Mouse (Mus musculus): ENCODE results near the gene Gramd1b.

The Gramd1b gene

DNA sequence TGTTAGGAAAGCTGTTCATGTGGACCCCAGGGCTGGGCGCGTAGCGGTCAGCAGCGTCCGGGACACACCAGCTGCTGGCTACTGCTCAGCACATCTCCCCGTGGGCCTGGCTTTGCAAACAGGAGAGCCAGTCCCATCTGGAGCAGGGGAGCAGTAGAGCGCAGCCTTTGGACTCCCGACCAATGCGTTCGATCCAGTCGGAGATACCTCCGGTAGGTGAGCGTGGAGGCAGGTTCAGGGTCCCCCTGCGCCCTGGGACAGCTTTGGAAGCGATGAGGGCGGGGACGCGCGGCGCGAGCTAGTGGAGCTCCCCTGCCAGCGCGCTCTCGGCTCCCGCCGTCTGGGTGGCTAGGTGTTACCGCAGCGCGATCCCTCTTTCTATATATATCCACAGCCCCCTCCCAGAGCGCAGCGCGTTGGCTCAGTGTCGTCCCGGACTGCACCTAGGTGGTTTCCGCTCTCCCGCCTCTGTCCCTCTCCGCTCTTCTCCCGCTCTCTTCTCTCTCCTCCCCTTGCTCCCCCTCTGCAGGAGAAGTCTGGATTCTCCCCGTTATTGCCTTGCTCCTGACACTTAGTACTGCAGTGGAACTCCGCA is at the start of gene Gramd1b:
Gramd1b (minus strand) TSS at position 357 of the 595 bp plus-strand sequence.
- DNase-seq, result no peak

DNA sequence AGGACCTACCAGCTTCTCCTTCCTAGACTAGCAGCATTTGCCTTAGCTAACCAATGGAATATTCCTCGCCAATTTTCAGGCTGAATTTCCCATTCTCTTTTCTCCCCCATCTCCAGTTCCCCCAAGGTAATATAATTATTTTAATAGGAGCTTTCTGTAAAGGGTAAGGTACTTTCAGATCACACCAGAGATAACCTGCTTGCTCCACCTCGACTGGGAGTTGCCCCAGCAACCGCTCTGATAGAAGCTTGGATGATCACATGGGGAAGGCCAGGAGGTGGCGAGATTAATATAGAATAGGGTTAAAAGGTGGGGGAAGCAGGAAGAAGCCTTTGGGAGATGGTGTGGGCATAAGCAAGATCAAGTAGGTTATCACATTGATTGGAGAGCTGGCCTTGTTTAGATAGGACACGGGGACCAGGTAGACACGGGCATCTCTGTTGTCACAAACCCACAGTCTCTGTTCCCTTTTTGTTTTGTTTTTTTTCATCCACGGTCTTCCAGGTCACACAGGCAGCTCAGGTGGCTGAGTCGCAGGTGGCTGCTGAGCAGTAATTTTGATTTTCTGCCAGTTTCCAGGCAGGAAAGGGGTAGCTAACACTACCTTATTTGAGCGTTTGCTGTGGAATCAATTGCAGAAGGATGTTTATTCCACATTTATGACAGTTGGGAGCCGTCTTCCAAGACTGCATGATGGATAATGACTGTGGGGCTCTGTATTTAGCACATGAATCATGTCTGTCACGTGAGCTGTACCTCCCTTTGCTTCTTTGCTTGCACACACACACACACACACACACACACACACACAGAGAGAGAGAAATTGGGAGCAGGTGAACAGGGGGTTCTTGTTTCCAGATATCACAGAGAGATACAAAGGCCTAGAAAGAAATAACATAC is 47.8 kb upstream of the Gramd1b start:
- DNase-seq, result no peak

DNA sequence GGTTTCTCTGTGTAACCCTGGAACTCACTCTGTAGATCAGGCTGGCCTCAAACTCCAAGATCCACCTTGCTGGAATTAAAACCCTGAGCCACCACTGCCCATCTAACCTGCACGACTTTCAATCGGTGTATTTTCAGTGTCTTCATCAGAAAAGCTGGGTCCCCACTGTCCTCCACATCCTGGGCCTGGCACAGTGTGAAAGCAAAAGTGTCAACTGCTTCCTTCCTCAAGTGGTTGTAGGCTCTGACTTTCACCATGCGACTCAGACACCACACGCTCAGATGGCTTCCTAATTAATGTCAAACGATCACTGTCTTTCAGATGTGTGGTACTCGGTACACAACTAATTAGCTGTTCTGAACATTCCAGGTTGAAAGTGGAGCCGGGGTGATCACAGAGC is 45.9 kb upstream of the Gramd1b start:
- DNase-seq, result no peak

DNA sequence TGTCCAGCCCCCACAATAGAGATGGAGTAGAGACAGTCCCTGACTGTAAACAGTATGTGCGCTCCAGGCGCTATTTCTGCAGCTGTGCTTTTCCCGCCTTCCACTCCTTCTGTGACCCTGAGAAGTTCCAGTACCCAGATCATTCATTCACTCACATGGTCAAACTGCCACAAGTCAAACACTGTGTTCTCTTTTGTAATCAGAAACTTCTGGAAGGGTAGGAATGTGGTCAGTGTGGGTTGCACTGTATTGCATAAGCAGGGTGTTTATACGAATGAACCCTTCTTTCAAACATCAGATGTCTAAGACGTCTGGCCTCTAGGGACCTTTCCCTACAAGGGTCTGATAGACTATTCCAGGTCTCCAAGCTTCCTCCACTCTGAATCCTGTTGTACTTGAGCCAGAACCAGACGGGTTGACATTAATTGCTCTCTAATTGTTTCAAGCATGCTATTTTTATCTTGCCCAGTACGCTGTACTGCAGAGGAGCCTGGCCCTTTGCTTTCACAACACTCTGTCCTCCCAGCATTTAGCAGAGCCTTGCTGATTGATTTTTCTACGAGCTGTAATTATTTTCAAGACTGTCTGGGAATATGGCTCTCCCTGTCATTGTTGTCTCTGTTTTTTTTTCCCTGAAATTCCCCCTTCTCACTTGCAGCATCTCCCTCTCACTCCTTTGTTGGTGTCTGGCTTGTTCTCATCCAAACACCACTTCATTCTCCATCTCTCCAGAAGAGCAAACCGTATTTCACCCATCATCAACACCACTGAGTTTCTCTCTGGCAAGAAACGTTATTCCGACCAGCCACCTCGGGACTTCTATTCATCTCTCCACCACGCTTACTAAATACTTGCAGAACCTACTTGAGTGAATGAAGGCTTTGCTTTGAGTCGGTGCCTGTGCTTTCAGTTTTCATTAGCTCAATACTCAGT is 44.1 kb upstream of the Gramd1b start:
- peak; percentile 47 to 74 for DNase-seq

DNA sequence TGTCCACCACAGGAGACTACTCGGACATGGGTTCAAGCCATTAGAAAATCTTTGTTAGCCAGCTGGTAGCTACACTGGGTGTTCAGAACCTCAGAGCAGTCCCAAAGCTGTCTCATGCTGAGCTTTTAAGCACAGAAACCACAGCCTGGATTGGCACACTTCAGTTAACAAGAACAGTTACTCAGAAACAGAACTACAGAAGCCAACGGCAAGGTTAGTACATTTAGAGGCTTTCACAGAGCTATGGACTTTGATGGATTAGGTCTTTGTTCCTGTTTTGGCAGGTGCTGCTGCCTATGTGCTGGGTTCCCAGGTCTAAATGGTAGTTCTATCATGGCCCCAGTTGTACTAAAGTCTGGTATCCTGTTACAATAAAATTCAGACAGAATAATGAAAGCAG is 40.1 kb upstream of the Gramd1b start:
- DNase-seq, result no peak

DNA sequence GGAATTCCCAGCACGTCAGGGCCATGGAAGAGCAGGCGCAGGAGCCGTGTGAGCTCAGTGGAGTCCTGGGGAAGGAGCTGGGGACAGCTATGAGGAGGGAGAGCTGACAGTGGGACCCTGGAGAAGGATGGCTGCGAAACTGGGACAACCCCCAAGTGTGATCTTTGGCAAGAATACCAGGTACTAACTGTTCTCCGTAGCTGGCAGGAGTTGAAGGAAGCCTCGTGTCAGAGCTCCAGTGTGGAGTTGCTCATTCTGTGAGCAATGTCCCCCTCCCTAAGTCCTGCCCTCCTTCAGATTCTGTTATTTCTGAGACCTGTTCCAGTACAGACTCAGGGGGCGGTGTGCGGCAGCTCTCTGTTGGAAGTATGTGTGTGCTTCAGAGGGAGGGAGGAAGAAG is 36.9 kb upstream of the Gramd1b start:
- peak; percentile 42 to 56 for DNase-seq

DNA sequence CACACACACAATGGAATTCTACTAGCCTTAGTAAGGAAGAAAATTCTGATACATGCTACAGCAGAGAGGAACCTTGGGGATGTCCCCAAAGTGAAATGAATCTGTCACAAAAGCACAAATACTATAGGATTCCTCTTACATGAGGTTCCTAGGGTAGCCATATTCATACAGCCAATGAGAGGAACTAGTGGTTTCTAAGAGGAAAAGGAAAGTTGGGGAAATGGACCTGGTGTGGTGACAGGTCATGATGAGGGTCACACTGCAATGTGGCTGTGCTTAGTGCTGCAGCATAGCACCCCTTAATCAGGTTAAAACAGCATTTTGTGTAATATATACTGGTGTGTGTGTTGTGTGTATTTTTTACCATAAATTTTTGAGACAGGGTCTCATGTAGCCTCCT is 32.6 kb upstream of the Gramd1b start:
- DNase-seq, result no peak

DNA sequence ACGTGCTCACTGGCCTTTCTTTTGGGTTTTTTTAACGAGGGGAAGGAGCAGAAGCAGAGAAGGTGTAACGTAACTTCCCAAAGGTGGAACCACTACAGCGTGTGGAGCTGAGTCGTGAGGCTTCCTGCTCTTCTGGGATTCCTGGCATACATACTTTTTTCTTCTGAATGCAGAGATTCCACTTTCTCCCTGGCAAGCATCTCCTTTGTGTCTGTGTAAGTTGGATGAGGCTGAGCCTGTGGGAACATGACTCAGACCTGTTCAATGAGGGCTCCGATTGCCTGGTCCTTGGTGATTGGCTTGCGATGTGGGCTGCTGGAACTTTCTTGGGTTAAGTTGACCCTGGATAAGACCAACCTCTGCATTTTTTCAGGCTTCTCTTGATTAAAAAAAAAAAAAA is 28.5 kb upstream of the Gramd1b start:
- DNase-seq, result no peak

DNA sequence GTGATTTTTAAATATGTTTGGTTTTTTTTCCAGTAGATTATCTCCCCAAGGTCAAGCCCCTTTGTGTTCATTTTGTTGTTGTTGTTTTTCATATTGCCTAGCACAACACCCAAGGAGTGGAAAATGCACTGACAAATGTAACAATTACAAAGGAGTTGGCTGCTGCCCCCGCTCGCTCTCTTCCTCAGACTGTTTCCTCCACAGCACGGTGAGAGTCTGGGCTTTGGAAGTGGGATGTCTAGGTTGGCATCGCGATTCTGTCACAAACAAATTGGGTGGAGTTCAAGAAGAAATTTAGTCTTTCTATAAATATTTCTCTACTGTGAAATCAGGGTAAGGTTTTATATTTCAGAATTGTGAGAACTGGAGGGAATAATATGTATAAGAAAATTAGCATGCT is 26.6 kb upstream of the Gramd1b start:
- DNase-seq, result no peak

DNA sequence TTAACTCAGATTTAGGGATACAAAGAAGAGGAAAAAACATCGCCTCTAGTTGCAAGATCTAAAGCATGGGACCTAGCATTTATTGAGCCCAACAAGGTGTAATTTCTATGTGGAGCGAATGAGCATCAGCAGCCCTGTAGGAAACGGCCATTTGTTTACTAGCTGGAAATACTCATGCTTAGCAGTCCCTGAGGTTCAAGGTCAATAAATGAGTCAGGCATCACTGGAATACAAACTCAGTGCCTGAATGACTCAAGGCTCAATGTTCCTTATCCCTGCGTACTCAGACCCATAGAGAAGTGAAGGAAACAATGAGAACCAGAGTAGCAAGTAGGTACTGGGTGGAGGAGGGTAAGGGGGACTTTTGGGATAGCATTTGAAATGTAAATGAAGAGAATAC is 25.2 kb upstream of the Gramd1b start:
- no peak for DNase-seq

DNA sequence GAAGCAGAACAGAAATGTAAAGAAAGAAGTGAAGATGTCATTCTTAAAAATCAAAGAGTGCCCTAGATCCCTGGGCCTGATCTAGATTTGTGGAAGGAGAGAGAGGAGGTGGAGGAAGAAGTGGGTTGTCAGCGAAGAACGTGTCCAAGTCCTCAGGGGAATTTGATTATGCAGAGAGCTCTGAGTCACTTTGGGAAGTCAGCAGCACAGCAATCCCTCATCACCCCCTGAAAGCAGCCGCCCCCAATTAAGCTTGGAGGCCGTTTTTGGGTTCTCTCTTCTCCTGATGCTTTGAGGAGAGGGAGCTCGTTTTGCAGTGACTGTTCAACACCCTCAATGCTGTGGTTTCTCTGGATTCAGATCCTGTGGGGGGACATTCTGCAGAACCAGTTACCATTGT is 24.1 kb upstream of the Gramd1b start:
- no peak for DNase-seq

DNA sequence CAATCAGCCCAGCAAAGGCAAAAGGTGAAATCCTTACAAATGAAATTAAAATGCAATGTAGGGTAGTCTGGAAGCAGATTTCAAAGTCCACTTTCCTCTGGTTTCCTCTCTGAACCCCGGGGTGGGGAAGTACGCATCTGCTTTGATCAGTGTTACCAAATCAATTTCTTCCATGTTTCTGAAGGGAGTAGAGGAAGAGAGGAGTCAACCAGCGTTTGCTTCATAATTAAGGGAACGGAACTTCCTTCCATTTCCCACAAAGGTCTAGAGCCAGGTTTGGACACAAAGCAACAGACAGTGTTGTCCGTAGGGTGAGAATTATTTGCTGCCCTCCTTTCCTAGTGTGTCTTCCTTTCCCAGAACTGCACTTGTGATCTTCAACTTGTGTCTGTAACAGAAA is 16.7 kb upstream of the Gramd1b start:
- no peak for DNase-seq

DNA sequence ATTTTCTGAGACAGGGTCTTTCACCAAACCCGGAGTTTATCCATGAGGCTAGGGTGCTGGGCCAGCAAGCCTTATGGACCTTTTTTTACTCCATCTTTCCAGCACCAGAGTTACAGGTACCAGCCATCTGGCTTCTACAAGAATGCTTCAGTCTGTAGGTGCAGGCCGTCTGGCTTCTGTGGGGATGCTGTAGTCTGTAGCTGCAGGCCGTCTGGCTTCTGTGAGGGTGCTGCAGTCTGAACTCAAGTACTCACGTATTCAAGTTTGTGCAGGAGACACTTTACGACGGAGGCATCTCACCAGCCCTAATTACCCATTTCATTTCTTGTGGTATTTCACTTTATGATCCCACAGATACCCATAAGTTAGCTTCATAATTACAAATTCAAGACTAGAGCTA is 14.0 kb upstream of the Gramd1b start:
- DNase-seq, result no peak

DNA sequence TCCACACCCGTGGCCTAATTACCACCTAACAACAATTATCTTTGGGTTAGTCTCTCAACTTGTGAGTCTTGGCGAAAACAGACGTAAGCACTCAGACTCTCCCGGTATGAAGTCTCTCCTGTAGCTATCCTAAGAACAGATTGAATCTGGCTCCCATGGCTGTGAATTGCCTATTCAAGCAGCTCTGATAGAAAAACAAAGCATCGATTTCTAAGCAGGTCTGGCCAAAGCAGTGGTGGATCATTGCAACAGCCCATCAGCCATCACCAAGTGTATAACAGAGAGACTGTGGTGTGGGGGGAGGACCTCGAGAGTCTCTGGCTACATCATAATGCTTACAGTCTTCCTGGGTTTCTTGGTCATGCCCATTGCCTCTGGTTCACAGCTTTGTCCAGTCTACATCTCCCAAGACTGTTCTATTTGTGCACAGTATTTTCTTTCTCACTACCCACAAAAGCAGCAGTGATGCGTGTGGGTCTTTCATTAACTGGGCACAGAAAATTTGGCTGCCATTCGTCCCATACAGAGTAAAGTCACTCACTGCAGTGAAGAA is 8.5 kb upstream of the Gramd1b start:
- DNase-seq, result no peak

DNA sequence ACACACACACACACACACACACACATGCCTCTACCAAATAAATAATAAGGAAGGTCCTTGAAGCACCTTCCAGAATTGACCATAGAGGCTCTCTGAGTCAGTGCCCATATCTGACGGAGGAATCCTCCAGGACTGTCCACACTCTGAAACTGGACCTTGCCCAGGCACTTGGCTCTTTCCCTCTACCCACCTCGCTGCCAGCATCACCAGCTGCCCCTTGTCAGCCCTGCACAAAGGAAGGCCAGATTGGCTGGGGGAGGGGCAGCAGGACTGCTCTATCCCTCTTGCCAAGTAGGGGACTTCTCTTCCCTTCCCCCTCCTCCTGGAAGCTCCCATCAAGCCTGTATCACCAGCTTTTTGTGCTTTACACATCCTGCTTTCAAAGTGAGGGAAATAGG is 6.5 kb upstream of the Gramd1b start:
- DNase-seq, result peak; percentile 15 to 42

DNA sequence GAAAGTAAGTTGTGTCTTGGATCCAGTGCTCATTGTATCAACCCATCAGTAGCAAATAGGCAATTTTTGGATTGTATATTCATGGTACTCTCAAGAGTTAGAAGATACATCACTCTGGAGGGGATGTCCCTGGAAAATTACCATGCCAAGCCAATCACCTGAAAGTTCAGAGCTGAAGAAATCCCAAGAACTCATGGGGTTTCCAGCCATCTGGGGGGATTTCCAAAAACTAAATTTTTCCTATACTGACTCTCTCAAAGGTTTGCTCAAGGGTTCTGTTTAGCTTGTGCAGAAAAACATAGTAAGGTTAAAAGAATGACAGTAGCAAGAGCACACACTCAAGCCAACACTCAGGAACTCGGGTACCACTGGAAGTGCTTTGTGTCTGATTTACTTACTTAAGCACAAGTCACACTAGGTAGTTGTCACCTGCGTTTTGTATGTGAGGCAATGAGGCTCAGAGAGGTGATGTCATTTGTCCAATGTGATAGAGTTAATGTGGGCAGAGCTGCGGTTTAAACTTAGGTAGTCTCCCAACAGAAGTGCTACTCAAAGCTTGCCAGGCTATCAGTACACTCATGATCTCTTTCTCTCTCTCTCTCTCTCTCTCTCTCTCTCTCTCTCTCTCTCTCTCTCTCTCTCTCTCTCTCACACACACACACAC is 6.0 kb upstream of the Gramd1b start:
- DNase-seq, result no peak

DNA sequence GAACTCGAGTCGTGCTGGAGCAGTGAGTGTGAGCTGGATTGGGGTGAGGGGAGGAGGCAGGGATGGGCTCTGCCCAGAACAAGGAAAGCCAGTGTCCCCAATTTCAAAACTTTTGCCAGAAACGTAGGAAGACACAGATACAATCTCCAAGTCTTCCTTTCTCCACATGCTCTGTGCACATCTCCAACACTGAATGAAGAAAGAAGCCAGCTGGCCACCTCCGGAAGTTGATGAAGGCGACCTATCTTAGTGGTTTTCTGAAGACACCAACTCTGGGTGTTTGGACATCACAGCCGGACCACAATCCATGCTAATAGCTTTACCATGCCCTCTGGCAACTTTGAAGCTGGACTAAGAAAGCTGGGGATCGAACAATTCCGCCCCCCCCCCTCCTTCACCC is 647 bp downstream of the Gramd1b start:
- no peak for DNase-seq

DNA sequence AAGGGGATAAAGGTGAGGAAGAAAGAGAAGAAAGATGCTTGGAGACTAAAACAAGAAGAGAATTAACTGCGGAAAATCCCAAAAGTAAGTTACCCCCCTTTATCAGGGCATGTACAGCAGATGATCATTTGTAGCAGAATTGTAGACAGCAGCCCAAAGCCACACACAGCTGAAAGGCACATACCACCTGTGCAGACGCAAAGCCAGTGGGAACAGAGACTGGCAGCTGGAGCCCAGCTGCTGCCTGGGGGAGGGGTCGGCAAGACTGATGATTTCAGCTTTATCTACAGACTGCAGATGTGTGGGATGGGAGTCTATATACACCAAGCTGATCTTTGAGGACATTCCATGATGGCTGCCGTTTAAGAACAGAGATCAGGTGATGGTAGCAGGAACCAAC is 2.5 kb downstream of the Gramd1b start:
- no peak for DNase-seq

DNA sequence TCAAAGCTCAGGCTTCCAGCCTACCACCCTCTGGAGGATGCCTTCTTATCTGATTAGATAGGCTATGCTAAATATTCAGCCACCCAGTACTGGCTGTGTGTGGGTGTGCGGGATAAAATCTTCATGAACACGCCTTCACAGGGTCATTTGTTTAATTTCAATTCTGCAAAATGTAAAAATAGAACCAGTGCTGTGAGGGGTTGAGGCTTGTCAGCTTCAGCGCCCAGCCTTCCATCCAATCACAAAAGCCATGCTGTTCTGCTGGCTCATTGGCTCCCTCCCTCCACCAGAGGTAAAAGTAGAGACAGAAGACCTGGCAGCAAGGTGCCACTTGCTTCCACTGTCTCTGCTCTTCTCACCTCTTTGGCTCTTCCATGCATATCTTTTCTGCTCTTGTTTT is 4.3 kb downstream of the Gramd1b start:
- DNase-seq, result no peak

DNA sequence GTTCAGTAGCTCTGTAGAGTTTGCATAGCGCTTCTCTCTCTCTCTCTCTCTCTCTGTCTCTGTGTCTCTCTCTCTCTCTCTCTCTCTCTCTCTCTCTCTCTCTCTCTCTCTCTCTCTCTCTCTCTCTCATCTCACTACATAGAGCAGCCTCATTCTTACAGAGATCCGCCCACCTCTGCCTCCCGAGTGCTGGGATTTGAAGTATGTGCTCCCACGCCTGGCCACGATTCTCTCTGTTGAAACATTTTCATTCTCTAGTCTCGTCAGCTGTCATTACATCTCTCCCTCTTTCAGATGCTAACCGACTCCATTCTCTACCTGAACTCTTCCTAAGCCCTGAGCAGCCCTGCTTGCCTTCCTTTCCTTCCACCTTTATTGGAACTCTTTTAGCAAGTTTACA is 9.0 kb downstream of the Gramd1b start:
- no peak for DNase-seq

DNA sequence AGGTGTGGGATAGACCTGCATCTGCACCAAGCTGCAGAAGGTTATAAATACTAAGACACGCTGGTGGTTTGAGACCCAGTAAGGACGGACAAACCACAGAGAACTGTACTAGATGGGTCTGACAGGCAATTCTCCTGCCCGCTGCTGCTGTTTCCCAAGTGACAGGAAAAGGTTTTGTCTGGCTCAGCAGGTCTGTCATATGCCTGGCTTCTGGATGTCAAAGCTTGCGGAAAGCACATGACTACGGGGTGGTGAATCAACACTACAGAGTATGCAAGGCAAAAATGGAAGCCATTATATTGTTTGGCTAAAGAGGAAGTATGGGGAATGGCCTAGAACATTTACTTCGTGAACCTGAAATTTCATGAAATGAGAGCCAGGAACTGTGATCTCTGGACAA is 10.1 kb downstream of the Gramd1b start:
- DNase-seq, result no peak

DNA sequence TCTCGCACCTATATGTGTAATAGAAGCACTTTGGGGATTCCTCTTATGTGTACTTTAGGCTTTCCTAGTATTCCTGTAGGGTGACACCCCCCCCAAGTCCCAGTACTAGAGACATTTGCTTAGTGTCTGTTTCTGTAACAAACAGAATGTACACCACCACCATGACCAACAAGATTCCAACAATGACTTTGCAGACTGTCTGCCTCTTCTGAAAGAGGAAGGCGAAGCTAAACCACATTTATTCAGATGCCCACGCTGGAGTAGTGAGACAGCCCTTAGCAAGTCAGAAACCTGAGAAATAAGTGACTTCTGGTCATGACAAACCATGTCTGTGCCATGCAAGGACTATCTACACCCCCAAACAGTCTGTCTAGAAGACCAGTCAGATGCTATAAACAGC is 11.9 kb downstream of the Gramd1b start:
- no peak for DNase-seq

DNA sequence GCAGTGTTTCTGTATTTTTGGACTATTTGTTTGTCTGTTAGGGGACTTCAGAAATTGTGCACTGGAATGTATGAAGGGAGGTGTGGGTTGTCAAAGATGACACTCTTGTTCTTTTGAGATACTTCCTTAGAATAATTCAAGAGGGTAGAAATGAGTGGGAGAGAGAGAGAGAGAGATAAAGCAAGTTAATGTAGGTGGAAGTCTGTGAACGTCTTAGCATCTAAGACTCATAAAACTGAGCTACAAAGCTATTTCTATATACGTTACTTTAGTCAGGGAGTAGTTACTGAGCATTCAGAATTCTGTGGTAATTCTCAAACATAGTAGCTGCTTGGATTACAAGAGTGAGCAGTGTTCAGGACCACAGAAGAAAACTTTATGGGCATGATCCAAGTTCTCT is 19.2 kb downstream of the Gramd1b start:
- no peak for DNase-seq

All from lung, adult 18-20 months (tissue).